Comparison of ENCODE assay signal across 12 mouse cellular contexts in genomic region chr14:98171861-98172260, GRCm38 (mm10). TPM values are rescaled to one million over a fixed set of nuclear protein-coding genes. Genes with fewer than 3 reads are reported as not detected.
DNase-seq lines count a peak whose midpoint lies in the region; ATAC-seq and TF ChIP-seq lines count a peak whose summit lies in the region.
"Had no signal": no experiment of that assay in that cellular context is flagged by ENCODE, and none has a peak within 500 bp of the region (broad histone marks: within the 10 kb centered on the region; RNA-seq: fewer than 3 reads in every experiment).

No protein-coding gene starts in this region.

- no peak overlapping the region for H3K27ac ChIP-seq in kidney, embryonic 16.5 days (ENCODE audit: low read length)
- no peak overlapping the region for H3K27ac ChIP-seq in kidney, adult 2 months (ENCODE audit: insufficient read depth, low read depth, low read length)
- peak overlapping the region; percentile 27 for H3K27ac ChIP-seq in forebrain, embryonic 12.5 days
- H3K27ac ChIP-seq in hindbrain, embryonic 13.5 days: no peak overlapping the region
- no peak overlapping the region for H3K27ac ChIP-seq in midbrain, embryonic 16.5 days (ENCODE audit: low read length)
- H3K27ac ChIP-seq in cerebellum, adult 2 months (ENCODE audit: insufficient read depth, low read length): no peak overlapping the region
- no peak overlapping the region for H3K27ac ChIP-seq in thymus, adult 2 months (ENCODE audit: control insufficient read depth, insufficient read depth, low read length)

- H3K27me3 ChIP-seq in kidney, embryonic 16.5 days (ENCODE audit: insufficient read depth, low read length): no peaks in the 10 kb centered on the region
- H3K27me3 ChIP-seq in kidney, adult 2 months (replicated peaks; ENCODE audit: control insufficient read depth, insufficient read depth, low read length): no peaks in the 10 kb centered on the region
- H3K27me3 ChIP-seq in forebrain, embryonic 12.5 days: no peaks in the 10 kb centered on the region
- no peaks in the 10 kb centered on the region for H3K27me3 ChIP-seq in hindbrain, embryonic 13.5 days
- no peaks in the 10 kb centered on the region for H3K27me3 ChIP-seq in midbrain, embryonic 16.5 days (ENCODE audit: control insufficient read depth, insufficient read depth, low read depth, low read length)
- no peaks in the 10 kb centered on the region; the same call in 1 of the 2 replicates for H3K27me3 ChIP-seq in cerebellum, adult 2 months (ENCODE audit: control insufficient read depth, insufficient read depth, low read length)
- H3K27me3 ChIP-seq in thymus, adult 2 months (ENCODE audit: control insufficient read depth, insufficient read depth, low read length): peaks cover 4% of the 10 kb centered on the region; the same call in 1 of the 2 replicates

- no peak for TF ChIP-seq POLR2A in kidney, adult 2 months (IDR thresholded peaks at IDR 0.05; ENCODE audit: low read depth, low read length)
- TF ChIP-seq POLR2A in cerebellum, adult 2 months (IDR thresholded peaks at IDR 0.05; ENCODE audit: borderline replicate concordance, insufficient read depth, low read length): no peak
- TF ChIP-seq POLR2A in thymus, adult 2 months (IDR thresholded peaks at IDR 0.05; ENCODE audit: control insufficient read depth, extremely low read depth, insufficient read depth, low read length, poor library complexity): no peak

- no peak overlapping the region for H3K4me3 ChIP-seq in kidney, embryonic 16.5 days (ENCODE audit: low read length)
- H3K4me3 ChIP-seq in kidney, adult 2 months (ENCODE audit: insufficient read depth, low read depth, low read length): no peak overlapping the region
- H3K4me3 ChIP-seq in forebrain, embryonic 12.5 days (replicated peaks): peak overlapping the region; percentile 1; the same call in 1 of the 2 replicates
- peak overlapping the region; percentile 14; the same call in 1 of the 2 replicates for H3K4me3 ChIP-seq in hindbrain, embryonic 13.5 days
- H3K4me3 ChIP-seq in midbrain, embryonic 16.5 days (ENCODE audit: low read depth, low read length): no peak overlapping the region
- H3K4me3 ChIP-seq in cerebellum, adult 2 months (replicated peaks; ENCODE audit: insufficient read depth, low read depth, low read length): no peak overlapping the region
- H3K4me3 ChIP-seq in thymus, adult 2 months (ENCODE audit: control insufficient read depth, insufficient read depth, low read length): no peak overlapping the region
- H3K4me3 ChIP-seq: megakaryocyte, embryonic 14.5 days had no signal

- H3K9ac ChIP-seq in kidney, embryonic 16.5 days (replicated peaks; ENCODE audit: low read length): no peak overlapping the region
- H3K9ac ChIP-seq in forebrain, embryonic 12.5 days: no peak overlapping the region
- H3K9ac ChIP-seq in hindbrain, embryonic 13.5 days: 0 out of 2 replicates have a peak overlapping the region, but pooled peaks have one; percentile 35
- H3K9ac ChIP-seq in midbrain, embryonic 16.5 days (ENCODE audit: low read depth, low read length): no peak overlapping the region

- peaks cover 8% of the 10 kb centered on the region for H3K4me1 ChIP-seq in kidney, embryonic 16.5 days (ENCODE audit: insufficient read depth, low read length)
- no peaks in the 10 kb centered on the region; the same call in 1 of the 2 replicates for H3K4me1 ChIP-seq in kidney, adult 2 months (ENCODE audit: control insufficient read depth, insufficient read depth, low read length)
- peaks cover 34% of the 10 kb centered on the region for H3K4me1 ChIP-seq in forebrain, embryonic 12.5 days
- H3K4me1 ChIP-seq in hindbrain, embryonic 13.5 days (replicated peaks): peaks cover 29% of the 10 kb centered on the region
- peaks cover 8% of the 10 kb centered on the region for H3K4me1 ChIP-seq in midbrain, embryonic 16.5 days (ENCODE audit: control insufficient read depth, insufficient read depth, low read length)
- H3K4me1 ChIP-seq in cerebellum, adult 2 months (ENCODE audit: control insufficient read depth, insufficient read depth, low read length): no peaks in the 10 kb centered on the region
- no peaks in the 10 kb centered on the region; the same call in 1 of the 2 replicates for H3K4me1 ChIP-seq in thymus, adult 2 months (replicated peaks; ENCODE audit: control insufficient read depth, insufficient read depth, low read length)

- no peaks in the 10 kb centered on the region for H3K36me3 ChIP-seq in kidney, embryonic 16.5 days (ENCODE audit: insufficient read depth, low read length)
- no peaks in the 10 kb centered on the region for H3K36me3 ChIP-seq in kidney, adult 2 months (ENCODE audit: control insufficient read depth, insufficient read depth, low read length)
- no peaks in the 10 kb centered on the region for H3K36me3 ChIP-seq in forebrain, embryonic 12.5 days (replicated peaks)
- no peaks in the 10 kb centered on the region for H3K36me3 ChIP-seq in hindbrain, embryonic 13.5 days
- H3K36me3 ChIP-seq in midbrain, embryonic 16.5 days (ENCODE audit: control insufficient read depth, insufficient read depth, low read length): no peaks in the 10 kb centered on the region
- no peaks in the 10 kb centered on the region for H3K36me3 ChIP-seq in thymus, adult 2 months (ENCODE audit: control insufficient read depth, insufficient read depth, low read length)

- H3K9me3 ChIP-seq in kidney, embryonic 16.5 days (ENCODE audit: low read length): no peaks in the 10 kb centered on the region
- no peaks in the 10 kb centered on the region for H3K9me3 ChIP-seq in forebrain, embryonic 12.5 days
- no peaks in the 10 kb centered on the region for H3K9me3 ChIP-seq in hindbrain, embryonic 13.5 days
- H3K9me3 ChIP-seq in midbrain, embryonic 16.5 days (replicated peaks; ENCODE audit: control insufficient read depth, low read length, poor library complexity, severe bottlenecking): no peaks in the 10 kb centered on the region
- H3K9me3 ChIP-seq: megakaryocyte, embryonic 14.5 days had no signal

- DNase-seq in kidney, adult 2 months: no peak
- no peak for DNase-seq in cerebellum, adult 2 months
- DNase-seq in natural killer cell, adult 2 months (ENCODE audit: low spot score in 2 of 2): no peak
- no peak for DNase-seq in thymus, adult 2 months
- DNase-seq: embryo, embryonic 11 days; thymus, postnatal 25 days had no signal

- ATAC-seq in kidney, embryonic 16.5 days (ENCODE audit: low FRiP score, low TSS enrichment): no peak
- no peak for ATAC-seq in forebrain, embryonic 12.5 days (ENCODE audit: low FRiP score)
- ATAC-seq in hindbrain, embryonic 13.5 days (ENCODE audit: low FRiP score): no peak
- ATAC-seq in midbrain, embryonic 16.5 days: no peak
- ATAC-seq: intestine, embryonic 16.5 days had no signal

- 23% methylated on average over 5 of the region's 5 CpGs for WGBS in kidney, embryonic 16.5 days
- WGBS in kidney, adult 2 months: 54% methylated on average over 5 of the region's 5 CpGs
- WGBS in forebrain, embryonic 12.5 days: 2% methylated on average over 5 of the region's 5 CpGs
- 9% methylated on average over 5 of the region's 5 CpGs for WGBS in hindbrain, embryonic 13.5 days
- 9% methylated on average over 5 of the region's 5 CpGs for WGBS in midbrain, embryonic 16.5 days
- WGBS in cerebellum, adult 2 months: 55% methylated on average over 5 of the region's 5 CpGs
- 76% methylated on average over 5 of the region's 5 CpGs for WGBS in thymus, adult 2 months

- peak overlapping the region; percentile 22 for H3K4me2 ChIP-seq in kidney, embryonic 16.5 days (replicated peaks; ENCODE audit: low read depth, low read length)
- peak overlapping the region; percentile 41 for H3K4me2 ChIP-seq in forebrain, embryonic 12.5 days
- H3K4me2 ChIP-seq in hindbrain, embryonic 13.5 days: peak overlapping the region; percentile 45
- peak overlapping the region; percentile 42 for H3K4me2 ChIP-seq in midbrain, embryonic 16.5 days (ENCODE audit: low read length)

- TF ChIP-seq CTCF in kidney, adult 2 months (conservative IDR thresholded peaks at IDR 0.05; ENCODE audit: insufficient read depth, insufficient read length, low read depth, low read length): no peak
- TF ChIP-seq CTCF in cerebellum, adult 2 months (IDR thresholded peaks at IDR 0.05; ENCODE audit: borderline replicate concordance, insufficient read depth, low read depth, low read length): no peak
- no peak for TF ChIP-seq CTCF in thymus, adult 2 months (IDR thresholded peaks at IDR 0.05; ENCODE audit: borderline replicate concordance, control insufficient read depth, extremely low read depth, insufficient read depth, low read length, poor library complexity)

RNA-seq across cellular contexts. Expression of gene Dach1, which starts 2.3 kb away (rescaled TPM):
- polyA plus RNA-seq in kidney, embryonic 16.5 days (2015; fragmentation: Nextera tagmentation; extraction: Ambion mirVana): 17.0 and 20.4 TPM in 2 replicates
- 4.1 and 4.3 TPM in 2 replicates for polyA plus RNA-seq in kidney, adult 2 months (2012; rRNA removed)
- 22.5 and 22.8 TPM in 2 replicates for polyA plus RNA-seq in forebrain, embryonic 12.5 days (2016; fragmentation: Nextera tagmentation; extraction: Ambion mirVana)
- 19.8 and 20.5 TPM in 2 replicates for polyA plus RNA-seq in hindbrain, embryonic 13.5 days (2015; fragmentation: Nextera tagmentation; extraction: Ambion mirVana)
- 9.4 and 9.7 TPM in 2 replicates for polyA plus RNA-seq in midbrain, embryonic 16.5 days (2015; fragmentation: Nextera tagmentation; extraction: Ambion mirVana)
- 7.0 and 7.4 TPM in 2 replicates for polyA plus RNA-seq in cerebellum, adult 2 months (2012; rRNA removed)
- 0.38 and 0.42 TPM in 2 replicates for polyA plus RNA-seq in thymus, adult 2 months (2012; rRNA removed)

Comparison
In these comparisons a context has a peak if more than half of its experiments do, and no peak if none do; other contexts are left out.
1. H3K4me3 ChIP-seq: peak in forebrain, embryonic 12.5 days (single experiment) and hindbrain, embryonic 13.5 days (single experiment); none in kidney, embryonic 16.5 days (single experiment), kidney, adult 2 months (single experiment), midbrain, embryonic 16.5 days (single experiment), cerebellum, adult 2 months (single experiment) and thymus, adult 2 months (single experiment).
2. Peak in every context shown above with its lines, with median percentiles within 50 percentile points of each other: H3K4me2 ChIP-seq.